Mouse (Mus musculus) lung, postnatal 0 days (tissue): Measurements from ENCODE around the gene Pole2. TPM values are rescaled to one million over a fixed set of nuclear protein-coding genes. Genes with fewer than 3 reads are reported as not detected.
"Not testable (repeated sequence)": the region's sequence is repeated elsewhere in the genome, so short reads cannot be mapped to it uniquely, and the experiment has no call there.

ENCODE experiments used
- ATAC-seq: fragments of 200-750 bp; cut with Nextera tagmentation; 2 replicates; pipeline ENCODE4 v1.8.0; 2017; ENCODE audit warnings: moderate library complexity
- DNase-seq: peaks from one replicate; pipeline ENCODE4 v3.0.0-alpha.2; 2016; ENCODE audit warnings: low spot score
- H3K27ac ChIP-seq: fragments of 300-500 bp; sonication (generic); 2 replicates; pipeline ENCODE4 v1.5.1; 2014; ENCODE audit warnings: antibody characterized with exemption, mild to moderate bottlenecking, low read length, mixed read lengths
- H3K27me3 ChIP-seq: fragments of 300-500 bp; sonication (generic); replicated peaks from 2 replicates; pipeline ENCODE4 v1.6.1; 2014; ENCODE audit warnings: low read length, mixed read lengths; ENCODE audit not compliant: insufficient read depth
- H3K36me3 ChIP-seq: fragments of 300-500 bp; sonication (generic); 2 replicates; pipeline ENCODE4 v1.6.1; 2014; ENCODE audit warnings: low read length, mixed read lengths; ENCODE audit not compliant: insufficient read depth
- H3K4me1 ChIP-seq: fragments of 300-500 bp; sonication (generic); 2 replicates; pipeline ENCODE4 v1.6.1; 2014; ENCODE audit warnings: antibody characterized with exemption, low read depth, low read length, mixed read lengths; ENCODE audit not compliant: insufficient read depth
- H3K4me2 ChIP-seq: fragments of 300-500 bp; sonication (generic); replicated peaks from 2 replicates; pipeline ENCODE4 v1.6.1; 2014; ENCODE audit warnings: low read depth, mild to moderate bottlenecking, low read length, moderate library complexity, mixed read lengths
- H3K4me3 ChIP-seq: fragments of 300-500 bp; sonication (generic); 2 replicates; pipeline ENCODE4 v1.5.1; 2014; ENCODE audit warnings: low read depth, low read length
- H3K9ac ChIP-seq: fragments of 300-500 bp; sonication (generic); replicated peaks from 2 replicates; pipeline ENCODE4 v1.6.1; 2014; ENCODE audit warnings: low read depth, mild to moderate bottlenecking
- H3K9me3 ChIP-seq: fragments of 300-500 bp; sonication (generic); 2 replicates; pipeline ENCODE4 v1.6.1; 2016; ENCODE audit warnings: low read length, mixed read lengths
- CTCF ChIP-seq: IDR thresholded peaks from 2 replicates; pipeline ENCODE4 v1.5.1; 2016; ENCODE audit warnings: antibody characterized with exemption, mild to moderate bottlenecking
- EP300 ChIP-seq: IDR thresholded peaks from 2 replicates; pipeline ENCODE4 v1.6.1; 2016; ENCODE audit warnings: antibody characterized with exemption, mild to moderate bottlenecking, control low read depth
- WGBS: fragments of 180-500 bp; shearing (Covaris S2); extraction: QIAGEN DNeasy Blood & Tissue Kit; methylation state at CpG from one replicate; pipeline ENCODE4 v1.1.7; 2014; 5-methylcytosine and 5-hydroxymethylcytosine counted together
- microRNA-seq: library from miRNA; unstranded; fragments of <30 nt; microRNA quantifications from one replicate; pipeline ENCODE4, GENCODE M21; 2016
- polyA plus RNA-seq: library from polyadenylated mRNA; unstranded; fragments of >200 nt; fragmentation: Nextera tagmentation; extraction: Ambion mirVana; gene quantifications from 2 replicates; pipeline ENCODE4 v1.2.1, GENCODE M21; 2015

The Pole2 gene
- polyA plus RNA-seq, 1 experiment from 2014 or later, result 5.3 TPM

GRCm38 (mm10) chr12:69159578-69159940, 68.4 kb downstream of the Pole2 start:
- Histone ChIP-seq H3K9ac (no peak overlapping the region), H3K4me1 (peaks cover 4% of the 10 kb centered on the region; the same call in 1 of the 2 replicates), H3K36me3 (0 out of 2 replicates have a peak, but pooled peaks cover 4% of the 10 kb centered on the region), H3K9me3 (no peaks in the 10 kb centered on the region), H3K4me3 (peak overlapping the region; percentile 12; the same call in 1 of the 2 replicates), H3K27ac (no peak overlapping the region), H3K27me3 (no peaks in the 10 kb centered on the region), H3K4me2 (0 out of 2 replicates have a peak overlapping the region, but pooled peaks have one; percentile 11)
- WGBS, result 4% methylated on average over 9 of the region's 9 CpGs
- ATAC-seq (peak; percentile 6), DNase-seq (peak; percentile 88)
- TF ChIP-seq CTCF (peak; percentile 79), EP300 (peak; percentile 16; the same call in 1 of the 2 replicates)

DNA sequence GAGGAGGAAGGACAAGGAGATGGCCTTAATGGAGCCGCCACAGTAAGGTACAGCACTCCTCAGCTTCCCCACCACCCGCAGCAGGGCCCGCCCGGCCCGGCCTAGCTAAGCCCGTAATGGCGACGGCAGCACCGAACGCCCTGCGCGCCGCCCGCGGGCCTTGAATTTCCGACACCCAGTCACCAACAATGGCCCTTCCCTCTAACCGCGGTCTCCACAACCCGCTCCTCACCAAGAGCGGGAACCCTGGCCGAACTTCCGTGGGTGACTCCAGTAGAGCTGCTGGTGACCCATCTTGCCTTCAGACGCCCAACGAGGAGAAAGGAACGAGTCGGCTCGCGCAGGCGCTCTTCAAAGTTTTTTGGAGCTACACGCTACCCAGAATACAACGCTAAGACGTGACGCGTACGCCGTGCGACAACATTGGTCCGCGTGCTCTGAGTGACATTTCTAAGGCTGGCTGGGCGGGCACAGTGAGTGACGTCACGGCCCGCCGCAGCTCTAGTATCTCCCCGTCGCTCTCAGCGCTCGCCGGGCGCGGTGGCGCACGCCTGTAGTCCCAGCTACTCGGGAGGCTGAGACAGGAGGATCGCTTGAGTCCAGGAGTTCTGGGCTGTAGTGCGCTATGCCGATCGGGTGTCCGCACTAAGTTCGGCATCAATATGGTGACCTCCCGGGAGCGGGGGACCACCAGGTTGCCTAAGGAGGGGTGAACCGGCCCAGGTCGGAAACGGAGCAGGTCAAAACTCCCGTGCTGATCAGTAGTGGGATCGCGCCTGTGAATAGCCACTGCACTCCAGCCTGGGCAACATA, 69.0 kb downstream of the Pole2 start, which contains the start of gene Rps29:
Gene Rps29 (minus strand): TSS at position 422 of the 813 bp plus-strand sequence.
- WGBS, result under 1% methylated on average over 54 of the region's 68 CpGs
- not testable (repeated sequence) for H3K4me1 ChIP-seq, H3K27me3 ChIP-seq, H3K36me3 ChIP-seq, H3K9me3 ChIP-seq
- peak within 1 kb of the TSS; percentile 66 for H3K4me2 ChIP-seq
- peak; percentile 99 for ATAC-seq
- H3K9ac ChIP-seq, result peak within 1 kb of the TSS; percentile 63
- H3K27ac ChIP-seq, result peak within 1 kb of the TSS; percentile 92
- H3K4me3 ChIP-seq, result peak within 1 kb of the TSS; percentile 53
- DNase-seq, result peak; percentile 99

DNA sequence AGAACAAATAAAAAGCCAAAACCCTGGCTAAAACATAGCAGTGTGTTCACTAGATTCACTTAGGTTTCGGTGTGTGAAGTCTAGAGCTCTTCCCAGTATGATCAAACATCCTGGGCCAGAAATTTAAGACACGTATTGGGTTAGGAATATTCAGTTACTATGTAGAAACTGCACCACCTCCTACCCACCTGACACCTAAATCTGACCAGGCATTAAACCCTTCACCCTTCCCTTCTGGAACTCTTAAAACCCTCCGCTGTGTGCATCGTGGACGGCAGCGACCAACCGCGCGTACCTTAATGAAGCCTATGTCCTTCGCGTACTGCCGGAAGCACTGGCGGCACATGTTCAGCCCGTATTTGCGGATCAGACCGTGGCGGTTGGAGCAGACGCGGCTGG, 69.6 kb downstream of the Pole2 start:
- under 1% methylated on average over 19 of the region's 19 CpGs for WGBS
- Histone ChIP-seq H3K27me3 (no peaks in the 10 kb centered on the region), H3K4me1 (peaks cover 4% of the 10 kb centered on the region; the same call in 1 of the 2 replicates), H3K36me3 (0 out of 2 replicates have a peak, but pooled peaks cover 4% of the 10 kb centered on the region), H3K9ac (peak overlapping the region; percentile 63), H3K9me3 (no peaks in the 10 kb centered on the region), H3K27ac (peak overlapping the region; percentile 92), H3K4me3 (peak overlapping the region; percentile 53), H3K4me2 (peak overlapping the region; percentile 66)
- DNase-seq (peak; percentile 37), ATAC-seq (no peak)
- no peak for TF ChIP-seq CTCF
- no peak for TF ChIP-seq EP300

DNA sequence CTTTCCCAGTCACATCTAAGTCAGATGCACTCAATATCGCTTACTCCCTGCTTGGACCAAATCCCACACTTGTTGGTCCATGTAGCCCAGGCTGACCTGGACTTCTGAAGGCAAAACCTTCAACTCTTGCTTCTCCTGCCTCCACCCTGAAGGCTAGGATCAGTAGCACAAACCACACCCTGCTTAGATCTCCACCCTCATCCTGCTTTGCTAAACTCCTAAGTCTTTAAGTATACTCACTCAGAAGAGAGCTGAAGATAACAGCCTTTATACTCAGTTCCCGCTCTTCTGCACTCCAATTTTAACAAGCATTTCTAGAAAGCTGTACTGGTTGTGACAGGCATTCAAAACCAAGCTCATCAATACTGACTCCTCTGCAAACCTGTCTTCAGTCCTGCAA, 70.9 kb downstream of the Pole2 start:
- Histone ChIP-seq H3K9me3 (no peaks in the 10 kb centered on the region), H3K4me2 (no peak overlapping the region), H3K36me3 (0 out of 2 replicates have a peak, but pooled peaks cover 4% of the 10 kb centered on the region), H3K27me3 (no peaks in the 10 kb centered on the region), H3K27ac (no peak overlapping the region), H3K4me3 (no peak overlapping the region), H3K9ac (no peak overlapping the region), H3K4me1 (peaks cover 4% of the 10 kb centered on the region; the same call in 1 of the 2 replicates)
- ATAC-seq (no peak), DNase-seq (no peak)
- WGBS, result 90% methylated on average over 2 of the region's 2 CpGs
- TF ChIP-seq CTCF (no peak), EP300 (no peak)

DNA sequence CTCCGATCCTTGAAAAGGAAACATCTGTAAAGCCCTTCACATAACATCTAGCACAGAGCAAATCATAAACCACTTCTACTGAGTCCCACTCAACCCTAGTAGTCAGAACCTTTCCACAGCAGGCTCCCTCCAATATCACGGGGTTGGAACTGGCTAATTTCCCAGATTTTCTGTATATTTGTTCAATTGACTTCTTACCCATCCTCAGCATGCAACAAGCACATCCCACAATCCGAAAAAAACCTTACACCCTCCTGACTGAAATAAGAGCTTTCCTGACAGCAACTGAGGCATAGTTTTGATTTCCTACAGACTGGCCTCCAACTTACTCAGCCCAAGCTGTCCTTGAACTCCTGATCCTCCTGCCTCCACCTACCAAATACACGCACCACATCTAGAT, 71.6 kb downstream of the Pole2 start:
- ATAC-seq (no peak), DNase-seq (no peak)
- H3K4me1 ChIP-seq, result peaks cover 4% of the 10 kb centered on the region; the same call in 1 of the 2 replicates

DNA sequence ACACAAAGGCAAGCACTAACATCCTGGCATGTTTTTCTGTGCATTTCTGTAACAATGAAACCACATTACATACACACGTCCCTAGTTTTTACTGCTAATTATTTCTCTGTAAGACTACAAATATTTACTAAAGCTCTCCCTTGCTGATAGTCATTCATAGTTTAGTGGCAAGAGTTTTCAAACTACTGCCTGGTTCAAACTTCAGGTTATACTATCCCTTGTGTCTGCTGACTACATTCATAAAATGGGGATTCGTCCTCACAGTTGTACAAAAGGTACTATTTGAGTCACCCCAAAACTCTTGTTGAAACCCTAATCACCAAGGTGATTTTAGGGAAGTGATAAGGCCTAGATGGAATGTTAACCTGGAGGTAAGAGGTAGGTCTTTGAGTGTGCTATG, 72.1 kb downstream of the Pole2 start:
- Histone ChIP-seq H3K27ac (no peak overlapping the region), H3K4me2 (no peak overlapping the region), H3K4me1 (peaks cover 4% of the 10 kb centered on the region; the same call in 1 of the 2 replicates), H3K36me3 (0 out of 2 replicates have a peak, but pooled peaks cover 4% of the 10 kb centered on the region), H3K9me3 (no peaks in the 10 kb centered on the region), H3K9ac (no peak overlapping the region), H3K27me3 (no peaks in the 10 kb centered on the region), H3K4me3 (no peak overlapping the region)
- ATAC-seq, result no peak
- WGBS, result 79% methylated on average over 2 of the region's 2 CpGs
- no peak for TF ChIP-seq CTCF
- no peak for TF ChIP-seq EP300
- no peak for DNase-seq

More for the DNA sequence above, 71.6 kb downstream of the Pole2 start:
- Histone ChIP-seq H3K9me3 (no peaks in the 10 kb centered on the region), H3K9ac (no peak overlapping the region), H3K36me3 (0 out of 2 replicates have a peak, but pooled peaks cover 4% of the 10 kb centered on the region), H3K4me2 (no peak overlapping the region), H3K27ac (no peak overlapping the region), H3K27me3 (no peaks in the 10 kb centered on the region), H3K4me3 (no peak overlapping the region)
- TF ChIP-seq EP300 (no peak), CTCF (no peak)
- WGBS, result 73% methylated on average over 4 of the region's 4 CpGs

Small RNA genes lying within 50 kb of the gene (microRNA-seq; reads per million reads assigned to microRNA genes)
- gene Gm47287 (not detected), gene Gm47295 (not detected)

Other genes with a start within 250 kb of the Pole2 start
- 1,546 and 1,642 TPM in 2 replicates for gene Rps29, start 69.0 kb downstream of the Pole2 start, polyA plus RNA-seq
- 1.9 and 2.3 TPM in 2 replicates for gene Lrr1, start 59.4 kb downstream of the Pole2 start, polyA plus RNA-seq
- gene Rpl36al, start 44.1 kb downstream of the Pole2 start, polyA plus RNA-seq, result 481 and 510 TPM in 2 replicates
- gene Mgat2, start 44.0 kb downstream of the Pole2 start, polyA plus RNA-seq, result 45.7 and 50.0 TPM in 2 replicates
- 7.9 and 8.2 TPM in 2 replicates for gene Gm49383, start 31.1 kb downstream of the Pole2 start, polyA plus RNA-seq
- 5.8 and 6.3 TPM in 2 replicates for gene Dnaaf2, start 29.8 kb downstream of the Pole2 start, polyA plus RNA-seq
- 6.3 and 6.4 TPM in 2 replicates for gene Gm49384, start 23.9 kb downstream of the Pole2 start, polyA plus RNA-seq
- gene Klhdc1, start 13.0 kb upstream of the Pole2 start, polyA plus RNA-seq, result 22.7 and 25.5 TPM in 2 replicates
- 82.1 and 83.9 TPM in 2 replicates for gene Klhdc2, start 68.5 kb upstream of the Pole2 start, polyA plus RNA-seq
- gene Nemf, start 129.0 kb upstream of the Pole2 start, polyA plus RNA-seq, result 65.5 and 68.5 TPM in 2 replicates
- 86.3 and 92.5 TPM in 2 replicates for gene Arf6, start 144.0 kb upstream of the Pole2 start, polyA plus RNA-seq
- gene Gm9887, start 144.3 kb upstream of the Pole2 start, polyA plus RNA-seq, result 2.6 and 3.2 TPM in 2 replicates